Mouse (Mus musculus): ENCODE data around the gene Vopp1. TPM values are rescaled to one million over a fixed set of nuclear protein-coding genes. Genes with fewer than 3 reads are reported as not detected.

Gene Vopp1
- polyA plus RNA-seq, 1 experiment from 2014 or later, result 59.7 TPM

DNA sequence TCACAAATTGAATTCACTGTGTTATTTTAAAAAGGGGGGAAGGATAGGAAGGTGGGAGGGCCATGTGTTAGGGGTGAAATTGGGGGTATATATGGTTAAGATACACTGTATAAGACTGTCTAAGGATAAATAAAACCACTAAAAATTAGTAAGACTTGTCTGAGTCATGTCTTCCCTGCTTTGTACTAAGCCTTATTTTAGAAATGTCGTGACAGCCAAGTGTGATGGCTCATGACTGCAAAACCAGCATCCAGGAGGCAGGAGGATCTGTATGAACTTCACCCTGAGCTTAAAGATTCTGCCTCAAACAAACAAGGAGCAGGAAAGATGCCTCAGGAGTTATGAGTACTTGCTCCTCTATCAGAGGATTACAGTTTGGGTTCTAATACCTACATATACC, 140.8 kb downstream of the Vopp1 start:
- ATAC-seq (ENCODE audit: low FRiP score, low read depth), result no peak
- Histone ChIP-seq H3K27ac (no peak overlapping the region), H3K4me3 (no peak overlapping the region), H3K9me3 (0 out of 2 replicates have a peak, but pooled peaks cover 4% of the 10 kb centered on the region), H3K36me3 (peaks cover 35% of the 10 kb centered on the region), H3K9ac (no peak overlapping the region), H3K4me1 (no peaks in the 10 kb centered on the region), H3K27me3 (no peaks in the 10 kb centered on the region), H3K4me2 (replicated peaks) (no peak overlapping the region)
- WGBS, result 87% methylated on average over 1 of the region's 1 CpGs

Other genes starting within 250 kb of the Vopp1 start
- 1.8 and 2.2 TPM in 2 replicates for gene Herc6, start 244.2 kb downstream of the Vopp1 start, polyA plus RNA-seq (2015; fragmentation: Nextera tagmentation; extraction: Ambion mirVana)
- gene Pyurf, start 133.1 kb downstream of the Vopp1 start, polyA plus RNA-seq (2015; fragmentation: Nextera tagmentation; extraction: Ambion mirVana), result 16.8 and 17.0 TPM in 2 replicates
- 30.8 and 32.8 TPM in 2 replicates for gene Lancl2, start 122.6 kb downstream of the Vopp1 start, polyA plus RNA-seq (2015; fragmentation: Nextera tagmentation; extraction: Ambion mirVana)
- gene Vmn1r21, start 25.2 kb upstream of the Vopp1 start, polyA plus RNA-seq (2015; fragmentation: Nextera tagmentation; extraction: Ambion mirVana), result not detected in 2 replicates
- gene Vmn1r22, start 82.9 kb upstream of the Vopp1 start, polyA plus RNA-seq (2015; fragmentation: Nextera tagmentation; extraction: Ambion mirVana), result not detected in 2 replicates
- gene Vmn1r23, start 101.7 kb upstream of the Vopp1 start, polyA plus RNA-seq (2015; fragmentation: Nextera tagmentation; extraction: Ambion mirVana), result not detected in 2 replicates
- not detected in 2 replicates for gene Vmn1r24, start 136.3 kb upstream of the Vopp1 start, polyA plus RNA-seq (2015; fragmentation: Nextera tagmentation; extraction: Ambion mirVana)
- gene Vmn1r25, start 155.7 kb upstream of the Vopp1 start, polyA plus RNA-seq (2015; fragmentation: Nextera tagmentation; extraction: Ambion mirVana), result not detected in 2 replicates
- gene Vmn1r26, start 190.0 kb upstream of the Vopp1 start, polyA plus RNA-seq (2015; fragmentation: Nextera tagmentation; extraction: Ambion mirVana), result not detected in 2 replicates

Measured in limb, embryonic 13.5 days (tissue).